Mouse (Mus musculus) midbrain, embryonic 14.5 days (tissue): ENCODE data around the gene Mcub. TPM values are rescaled to one million over a fixed set of nuclear protein-coding genes. Genes with fewer than 3 reads are reported as not detected.
A peak's percentile ranks its signal among the peaks of the same experiment; 100 is the strongest.

Experiments used
- ATAC-seq: fragments of 200-750 bp; cut with Nextera tagmentation; 2 replicates; pipeline ENCODE4 v1.8.0; 2017; ENCODE audit warnings: moderate number of reproducible peaks, moderate library complexity; ENCODE audit not compliant: low FRiP score, low TSS enrichment
- DNase-seq: peaks from one replicate; pipeline ENCODE4 v3.0.0-alpha.2; 2015
- H3K27ac ChIP-seq: fragments of 300-500 bp; sonication (generic); replicated peaks from 2 replicates; pipeline ENCODE4 v1.5.1; 2014; ENCODE audit warnings: mild to moderate bottlenecking, low read depth, low read length, moderate library complexity
- H3K27me3 ChIP-seq: fragments of 300-500 bp; sonication (generic); 2 replicates; pipeline ENCODE4 v1.6.1; 2014; ENCODE audit warnings: low read length, control low read depth, mixed read lengths; ENCODE audit not compliant: control insufficient read depth, insufficient read depth
- H3K36me3 ChIP-seq: fragments of 300-500 bp; sonication (generic); 2 replicates; pipeline ENCODE4 v1.6.1; 2014; ENCODE audit warnings: low read length, control low read depth; ENCODE audit not compliant: control insufficient read depth, insufficient read depth
- H3K4me1 ChIP-seq: fragments of 300-500 bp; sonication (generic); 2 replicates; pipeline ENCODE4 v1.6.1; 2014; ENCODE audit warnings: mild to moderate bottlenecking, antibody characterized with exemption, low read length, control low read depth; ENCODE audit not compliant: control insufficient read depth, insufficient read depth
- H3K4me2 ChIP-seq: fragments of 300-500 bp; sonication (generic); 2 replicates; pipeline ENCODE4 v1.6.1; 2014; ENCODE audit warnings: mild to moderate bottlenecking, low read length, moderate library complexity
- H3K4me3 ChIP-seq: fragments of 300-500 bp; sonication (generic); replicated peaks from 2 replicates; pipeline ENCODE4 v1.5.1; 2014; ENCODE audit warnings: low read depth, low read length
- H3K9ac ChIP-seq: fragments of 300-500 bp; sonication (generic); replicated peaks from 2 replicates; pipeline ENCODE4 v1.6.1; 2014; ENCODE audit warnings: mild to moderate bottlenecking, low read length, moderate library complexity
- H3K9me3 ChIP-seq: fragments of 300-500 bp; sonication (generic); 2 replicates; pipeline ENCODE4 v1.6.1; 2016; ENCODE audit warnings: low read length, control low read depth, mixed read lengths; ENCODE audit not compliant: control insufficient read depth
- WGBS: fragments of 180-500 bp; shearing (Covaris S2); extraction: QIAGEN DNeasy Blood & Tissue Kit; methylation state at CpG from one replicate; pipeline ENCODE4 v1.1.7; 2014; 5-methylcytosine and 5-hydroxymethylcytosine counted together
- polyA plus RNA-seq: library from polyadenylated mRNA; unstranded; fragments of >200 nt; fragmentation: Nextera tagmentation; extraction: Ambion mirVana; gene quantifications from 2 replicates; pipeline ENCODE4 v1.2.1, GENCODE M21; 2014

Gene Mcub
- polyA plus RNA-seq, 1 experiment from 2014 or later = 5.6 TPM

- WGBS = 37% methylated on average over 10 of the region's 10 CpGs
- Histone ChIP-seq H3K27me3 (peaks cover 14% of the 10 kb centered on the region; the same call in 1 of the 2 replicates), H3K9ac (peak overlapping the region; percentile 54)
Observed at GRCm38 (mm10) chr3:129969031-129969430, 975 bp downstream of the Mcub start.

GRCm38 (mm10) chr3:129967874-129968273 is 2.1 kb downstream of the Mcub start:
- Histone ChIP-seq H3K9ac (no peak overlapping the region), H3K4me2 (no peak overlapping the region), H3K4me1 (peaks cover 17% of the 10 kb centered on the region), H3K36me3 (no peaks in the 10 kb centered on the region), H3K9me3 (no peaks in the 10 kb centered on the region), H3K4me3 (no peak overlapping the region), H3K27me3 (peaks cover 14% of the 10 kb centered on the region; the same call in 1 of the 2 replicates), H3K27ac (no peak overlapping the region)
- ATAC-seq (no peak), DNase-seq (no peak)
- WGBS = 72% methylated on average over 9 of the region's 9 CpGs

More at GRCm38 (mm10) chr3:129969031-129969430, 975 bp downstream of the Mcub start:
- Histone ChIP-seq H3K36me3 (no peaks in the 10 kb centered on the region), H3K27ac (no peak overlapping the region), H3K4me1 (peaks cover 17% of the 10 kb centered on the region), H3K9me3 (no peaks in the 10 kb centered on the region), H3K4me3 (peak overlapping the region; percentile 49; the same call in 1 of the 2 replicates), H3K4me2 (peak overlapping the region; percentile 99)
- ATAC-seq = no peak
- DNase-seq = no peak

GRCm38 (mm10) chr3:129964681-129965080 is 5.3 kb downstream of the Mcub start:
- WGBS = 96% methylated on average over 8 of the region's 8 CpGs
- Histone ChIP-seq H3K4me1 (0 out of 2 replicates have a peak, but pooled peaks cover 3% of the 10 kb centered on the region), H3K27ac (no peak overlapping the region)

GRCm38 (mm10) chr3:129962533-129962932 is 7.5 kb downstream of the Mcub start:
- H3K4me1 ChIP-seq = no peaks in the 10 kb centered on the region
- no peak overlapping the region for H3K4me3 ChIP-seq
- H3K9me3 ChIP-seq = no peaks in the 10 kb centered on the region
- no peak overlapping the region for H3K4me2 ChIP-seq
- H3K27me3 ChIP-seq = no peaks in the 10 kb centered on the region
- DNase-seq = no peak
- 76% methylated on average over 8 of the region's 8 CpGs for WGBS
- no peak overlapping the region for H3K9ac ChIP-seq
- H3K36me3 ChIP-seq = no peaks in the 10 kb centered on the region
- no peak for ATAC-seq
- H3K27ac ChIP-seq = no peak overlapping the region

More at GRCm38 (mm10) chr3:129964681-129965080, 5.3 kb downstream of the Mcub start:
- DNase-seq (no peak), ATAC-seq (no peak)
- no peak overlapping the region for H3K9ac ChIP-seq
- no peak overlapping the region for H3K4me3 ChIP-seq
- H3K27me3 ChIP-seq = peaks cover 12% of the 10 kb centered on the region; the same call in 1 of the 2 replicates
- no peak overlapping the region for H3K4me2 ChIP-seq
- H3K36me3 ChIP-seq = no peaks in the 10 kb centered on the region
- no peaks in the 10 kb centered on the region for H3K9me3 ChIP-seq

- DNase-seq (no peak), ATAC-seq (no peak)
- Histone ChIP-seq H3K27ac (no peak overlapping the region), H3K36me3 (no peaks in the 10 kb centered on the region), H3K4me2 (no peak overlapping the region), H3K9ac (no peak overlapping the region), H3K4me1 (no peaks in the 10 kb centered on the region), H3K9me3 (no peaks in the 10 kb centered on the region), H3K4me3 (no peak overlapping the region), H3K27me3 (no peaks in the 10 kb centered on the region)
- WGBS = 91% methylated on average over 4 of the region's 4 CpGs
Observed at GRCm38 (mm10) chr3:129953296-129953695, 16.7 kb downstream of the Mcub start.

GRCm38 (mm10) chr3:129949158-129949773 is 20.7 kb downstream of the Mcub start:
- WGBS = 86% methylated on average over 5 of the region's 5 CpGs
- Histone ChIP-seq H3K4me3 (no peak overlapping the region), H3K36me3 (no peaks in the 10 kb centered on the region), H3K27ac (no peak overlapping the region), H3K4me2 (no peak overlapping the region), H3K9ac (no peak overlapping the region), H3K4me1 (no peaks in the 10 kb centered on the region), H3K9me3 (no peaks in the 10 kb centered on the region), H3K27me3 (no peaks in the 10 kb centered on the region)
- no peak for ATAC-seq
- DNase-seq = no peak

GRCm38 (mm10) chr3:129948359-129948758 is 21.6 kb downstream of the Mcub start:
- Histone ChIP-seq H3K27me3 (no peaks in the 10 kb centered on the region), H3K9ac (no peak overlapping the region), H3K4me3 (no peak overlapping the region), H3K36me3 (no peaks in the 10 kb centered on the region), H3K27ac (no peak overlapping the region), H3K9me3 (no peaks in the 10 kb centered on the region), H3K4me1 (no peaks in the 10 kb centered on the region), H3K4me2 (no peak overlapping the region)
- DNase-seq = no peak
- ATAC-seq = no peak
- 96% methylated on average over 5 of the region's 5 CpGs for WGBS

- ATAC-seq (no peak), DNase-seq (no peak)
- Histone ChIP-seq H3K4me1 (no peaks in the 10 kb centered on the region), H3K27me3 (no peaks in the 10 kb centered on the region), H3K27ac (no peak overlapping the region), H3K9me3 (no peaks in the 10 kb centered on the region), H3K4me3 (no peak overlapping the region), H3K4me2 (no peak overlapping the region), H3K36me3 (no peaks in the 10 kb centered on the region), H3K9ac (no peak overlapping the region)
- 78% methylated on average over 5 of the region's 5 CpGs for WGBS
Observed at GRCm38 (mm10) chr3:129946217-129946914, 23.6 kb downstream of the Mcub start.

GRCm38 (mm10) chr3:129943813-129944212 is 26.2 kb downstream of the Mcub start:
- Histone ChIP-seq H3K4me1 (no peaks in the 10 kb centered on the region), H3K9ac (no peak overlapping the region), H3K9me3 (no peaks in the 10 kb centered on the region), H3K27me3 (no peaks in the 10 kb centered on the region), H3K36me3 (no peaks in the 10 kb centered on the region), H3K4me2 (no peak overlapping the region), H3K4me3 (no peak overlapping the region), H3K27ac (no peak overlapping the region)
- WGBS = 85% methylated on average over 4 of the region's 4 CpGs
- ATAC-seq (no peak), DNase-seq (no peak)
